Mouse (Mus musculus) heart, adult 9 months (tissue): Measurements from ENCODE around the gene Arvcf.

ENCODE experiments used
- DNase-seq, 2 experiments: peaks; one replicate each; pipeline ENCODE4 v3.0.0; 2022; ENCODE audit warnings: low spot score in 2 of 2

The Arvcf gene

DNA sequence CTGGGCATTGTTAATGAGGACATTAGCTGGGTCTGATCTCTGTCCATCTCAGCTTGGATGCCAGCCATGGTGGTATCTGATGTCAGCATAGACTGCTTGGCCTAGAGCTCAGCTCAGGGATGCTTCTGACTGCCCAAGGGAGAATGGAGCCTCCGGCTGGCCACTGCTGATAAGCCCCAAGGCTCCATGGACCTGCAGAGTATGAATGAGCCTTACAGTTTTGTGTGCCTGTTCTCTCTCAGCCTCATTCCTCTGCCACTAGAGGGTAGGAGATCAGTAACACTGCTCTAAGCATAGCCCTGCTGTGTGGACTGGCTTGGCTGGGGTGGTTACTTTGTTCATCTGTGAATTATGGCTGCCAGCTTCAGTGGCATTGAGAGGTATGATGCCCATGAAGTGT, 5.1 kb downstream of the Arvcf start:
- DNase-seq, result no peak

DNA sequence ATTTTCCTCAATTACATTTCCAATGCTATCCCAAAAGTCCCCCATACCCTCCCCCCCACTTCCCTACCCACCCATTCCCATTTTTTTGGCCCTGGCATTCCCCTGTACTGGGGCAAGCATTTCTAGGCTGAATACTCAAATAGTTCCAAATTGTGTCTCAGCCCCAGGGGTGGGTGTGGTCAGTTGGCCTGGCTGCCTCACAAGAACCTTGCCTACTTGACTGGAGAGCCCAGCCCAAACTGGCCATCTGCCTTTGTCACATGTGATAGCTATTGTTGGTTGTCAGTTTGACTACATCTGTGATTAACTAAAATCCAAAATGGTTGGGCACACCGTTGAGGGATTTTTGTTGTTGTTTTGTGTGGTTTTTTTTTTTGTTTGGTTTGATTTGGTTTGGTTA, 9.0 kb downstream of the Arvcf start:
- DNase-seq, result peak in 1 of 2 experiments; percentile 43

DNA sequence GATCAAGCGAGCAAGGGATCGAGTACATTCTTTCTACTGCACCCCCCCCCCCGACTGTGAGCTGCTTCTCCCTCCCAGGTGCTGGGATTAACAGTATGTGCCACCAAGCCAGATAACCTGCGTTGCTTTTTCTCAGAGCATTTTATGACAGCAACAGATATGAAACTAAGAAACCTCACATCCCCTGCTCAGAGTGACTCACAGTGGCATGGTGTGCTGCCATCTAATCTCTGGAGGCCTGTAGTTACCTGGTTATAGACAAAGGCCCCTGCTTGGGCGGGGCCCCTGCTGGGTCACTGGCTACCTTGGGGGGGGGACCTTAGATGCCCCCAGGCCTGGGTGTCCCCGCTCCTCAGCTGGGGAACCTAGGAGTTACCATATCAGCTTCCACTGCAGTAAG, 10.0 kb downstream of the Arvcf start:
- DNase-seq, result no peak

DNA sequence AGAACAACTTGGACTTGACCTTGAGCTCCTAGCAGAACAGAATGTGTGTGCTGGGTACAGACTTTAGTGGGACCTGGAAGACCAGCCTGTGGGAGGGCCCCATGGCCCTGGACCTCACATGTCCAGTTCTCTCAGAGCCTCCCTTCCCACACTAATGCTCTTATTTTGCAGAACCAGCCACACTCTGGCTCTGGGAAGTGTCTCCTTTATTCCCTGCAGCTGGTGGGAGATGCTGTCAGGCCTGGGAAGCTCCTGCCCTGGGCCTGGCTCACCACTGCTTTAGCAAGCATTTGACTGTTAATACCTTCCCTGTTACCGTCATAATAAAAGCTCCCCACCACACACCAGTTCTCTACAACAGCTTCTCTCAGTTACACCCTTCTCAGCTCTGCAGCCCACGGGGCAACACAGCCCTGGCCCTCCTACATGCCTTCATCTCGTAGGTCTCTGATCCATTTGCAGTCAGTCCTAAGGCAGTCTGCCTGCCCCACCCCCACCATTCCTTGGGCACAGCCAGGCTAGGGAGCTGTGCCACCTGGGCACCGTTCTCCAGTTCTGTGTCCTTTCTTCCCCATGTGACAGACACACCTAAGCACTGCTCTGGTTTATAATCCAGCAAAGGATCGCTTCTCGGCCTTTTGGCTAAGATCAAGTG, 12.3 kb downstream of the Arvcf start:
- no peak for DNase-seq

DNA sequence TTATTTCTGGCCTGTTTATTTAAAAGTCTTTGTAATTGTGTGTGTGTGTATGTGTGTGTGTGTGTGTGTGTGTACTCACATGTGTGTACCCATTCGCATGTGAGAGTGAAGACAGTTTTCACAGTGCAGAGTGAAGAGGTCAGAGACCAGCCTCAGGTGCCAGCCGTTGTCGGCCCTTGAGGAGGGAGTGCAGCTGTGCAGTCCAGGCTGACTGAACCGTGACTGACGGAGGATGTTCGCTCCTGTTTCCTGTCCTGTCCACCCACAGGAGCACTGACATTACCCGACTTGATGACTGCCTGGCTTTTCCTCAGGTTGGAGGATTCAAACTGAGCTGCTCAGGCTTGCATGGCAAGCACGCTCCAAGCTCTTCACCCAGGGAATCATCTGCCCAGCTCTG, 15.0 kb downstream of the Arvcf start:
- no peak for DNase-seq

DNA sequence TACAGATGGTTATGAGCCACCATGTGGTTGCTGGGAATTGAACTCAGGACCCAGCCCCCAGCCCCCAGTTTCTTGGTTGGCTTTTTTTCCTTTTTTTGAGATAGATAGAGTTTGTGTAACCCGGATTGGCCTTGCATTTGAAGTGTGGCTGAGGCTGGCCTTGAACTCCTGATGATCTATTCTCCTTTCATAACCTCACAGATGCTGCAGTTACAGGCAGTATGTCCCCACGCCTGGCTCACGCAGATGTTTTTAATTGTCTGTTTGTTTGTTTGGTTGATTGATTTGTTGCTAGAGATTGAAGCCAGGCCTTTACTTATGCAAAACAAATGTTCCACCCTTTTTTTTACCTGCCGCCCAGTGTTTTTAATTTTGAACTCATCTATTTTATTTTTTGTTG, 18.9 kb downstream of the Arvcf start:
- no peak for DNase-seq

DNA sequence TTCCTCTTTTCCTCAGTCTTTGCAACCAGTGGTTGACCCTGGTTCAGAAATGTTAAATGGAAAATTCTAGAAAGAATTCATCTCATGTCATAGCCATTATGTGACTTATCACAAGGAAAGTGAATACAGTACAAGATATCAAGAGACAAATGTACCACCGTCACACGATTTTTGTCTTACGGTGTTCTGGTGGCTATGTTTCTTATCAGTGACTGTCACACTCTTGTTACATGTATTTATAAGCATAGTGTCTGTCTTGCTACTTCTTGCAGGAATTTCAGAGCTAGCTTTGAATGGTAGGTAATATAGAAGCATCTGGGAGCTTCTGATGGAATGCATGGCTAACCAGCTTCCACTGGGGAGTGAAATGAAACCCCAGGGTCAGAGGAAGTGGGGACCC, 22.2 kb downstream of the Arvcf start:
- no peak for DNase-seq

DNA sequence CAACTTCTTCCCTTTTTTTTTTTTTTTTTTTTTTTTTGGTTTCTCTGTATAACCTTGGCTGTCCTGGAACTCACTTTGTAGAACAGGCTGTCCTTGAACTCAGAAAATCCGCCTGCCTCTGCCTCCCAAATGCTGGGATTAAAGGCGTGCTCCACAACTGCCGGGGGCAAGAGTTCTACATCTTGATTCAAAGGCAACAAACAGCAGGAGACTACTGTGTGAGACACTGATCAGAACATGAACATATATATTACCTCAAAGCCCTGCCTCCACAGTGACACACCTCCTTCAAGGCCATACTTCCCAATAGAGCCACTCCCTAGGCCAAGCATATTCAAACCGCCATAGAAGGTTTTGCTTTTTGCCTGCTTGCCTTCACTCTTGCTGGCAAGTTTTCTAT, 25.6 kb downstream of the Arvcf start:
- DNase-seq, result no peak

DNA sequence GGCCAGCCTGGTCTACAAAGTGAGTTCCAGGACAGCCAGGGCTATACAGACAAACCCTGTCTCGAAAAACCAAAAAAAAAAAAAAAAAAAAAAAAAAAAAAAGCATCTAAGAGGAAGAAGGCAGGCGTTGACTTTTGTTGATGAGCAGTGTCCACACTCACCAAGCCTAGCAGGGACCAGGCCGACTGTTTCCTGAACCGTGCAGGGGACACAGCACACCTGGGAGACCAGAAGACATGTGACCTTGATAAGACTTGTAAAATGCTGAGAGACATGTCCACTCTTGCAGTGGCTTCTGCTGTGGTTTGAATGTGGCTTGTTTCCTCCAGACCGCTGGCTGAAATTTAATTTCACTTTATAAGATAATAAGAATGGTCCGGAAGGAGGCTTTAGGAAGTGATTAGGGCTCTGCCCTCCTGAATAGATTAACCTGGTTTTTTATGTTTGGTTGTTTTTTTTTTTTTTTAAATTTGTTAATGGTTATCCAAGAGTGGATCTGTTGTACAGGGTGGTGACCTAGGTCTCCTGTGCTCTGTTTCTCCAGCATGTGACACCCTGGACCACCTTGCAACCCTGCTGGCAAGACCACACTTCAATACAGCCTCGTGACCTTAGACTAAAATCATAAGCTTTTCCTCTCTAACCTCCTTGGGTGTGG, 28.4 kb downstream of the Arvcf start:
- DNase-seq, result no peak

DNA sequence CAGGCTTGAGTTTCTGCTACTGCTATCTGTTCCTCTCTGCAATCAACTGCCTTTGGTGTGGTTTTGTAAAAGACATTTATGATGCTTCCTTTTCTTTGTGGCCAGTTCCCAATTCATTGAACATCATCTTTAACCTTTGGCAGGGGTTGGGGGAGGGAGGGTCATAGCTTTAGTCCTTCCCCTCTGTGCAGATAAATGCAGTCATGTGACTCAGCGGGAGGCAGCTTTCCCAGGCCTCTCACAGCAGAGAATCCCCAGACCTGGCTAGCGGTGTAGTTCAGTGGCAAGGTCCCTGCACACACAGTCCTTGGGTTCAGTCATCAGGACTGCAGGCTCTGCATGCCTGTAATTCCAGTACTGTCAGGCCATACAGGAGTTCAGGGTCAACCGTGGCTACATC, 29.2 kb downstream of the Arvcf start:
- DNase-seq, result no peak

DNA sequence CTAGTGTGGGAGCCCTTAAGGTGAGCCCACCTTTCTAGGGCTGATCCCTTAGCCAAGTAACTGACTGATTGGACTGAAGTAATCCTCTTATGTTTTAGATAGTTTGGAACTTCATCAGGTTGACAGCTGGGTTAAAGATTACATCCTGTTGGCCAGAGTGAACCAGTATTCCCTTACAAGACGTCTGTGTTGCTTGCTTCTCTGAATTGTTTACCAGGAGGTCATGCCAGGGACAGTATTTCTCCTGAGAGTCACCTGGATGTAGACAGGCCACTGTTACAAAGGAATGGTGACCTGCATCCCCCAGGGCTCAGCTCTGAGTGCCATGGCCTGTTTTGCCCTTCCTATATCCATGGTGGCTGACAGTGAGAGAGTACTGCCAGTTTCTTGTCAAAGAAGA, 30.5 kb downstream of the Arvcf start:
- no peak for DNase-seq

DNA sequence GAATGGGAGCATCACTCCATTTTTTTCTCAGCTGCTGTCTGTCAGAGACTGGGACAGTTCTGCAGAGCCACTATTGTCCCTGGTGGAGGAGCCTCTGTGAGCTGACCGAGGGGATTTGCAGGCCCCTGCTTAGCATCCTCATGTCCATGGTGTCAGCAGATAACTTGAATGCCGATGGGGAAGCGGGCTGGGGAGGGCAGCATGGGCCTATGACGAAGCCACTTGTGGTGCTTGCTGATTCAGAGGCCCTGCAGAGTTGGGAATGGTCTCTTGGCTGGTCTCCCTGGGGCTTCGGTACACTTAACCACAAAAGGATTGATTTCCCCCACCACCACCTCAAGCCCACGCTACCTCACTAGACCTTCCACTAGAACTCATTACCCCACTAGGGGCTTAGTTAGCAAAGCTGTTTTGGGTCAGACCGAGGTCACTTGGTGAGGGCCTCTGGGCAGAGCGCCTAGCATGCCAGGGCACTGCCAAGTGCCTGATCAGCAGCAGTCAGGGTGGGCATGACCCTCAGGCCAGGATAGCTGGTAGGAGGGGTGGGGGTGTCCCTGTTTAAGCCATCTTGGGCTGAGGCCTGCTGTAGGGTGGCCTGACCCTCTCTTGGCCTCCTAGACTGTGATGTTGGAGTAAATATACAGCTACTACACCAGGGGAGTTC, 31.5 kb downstream of the Arvcf start:
- DNase-seq, result no peak

DNA sequence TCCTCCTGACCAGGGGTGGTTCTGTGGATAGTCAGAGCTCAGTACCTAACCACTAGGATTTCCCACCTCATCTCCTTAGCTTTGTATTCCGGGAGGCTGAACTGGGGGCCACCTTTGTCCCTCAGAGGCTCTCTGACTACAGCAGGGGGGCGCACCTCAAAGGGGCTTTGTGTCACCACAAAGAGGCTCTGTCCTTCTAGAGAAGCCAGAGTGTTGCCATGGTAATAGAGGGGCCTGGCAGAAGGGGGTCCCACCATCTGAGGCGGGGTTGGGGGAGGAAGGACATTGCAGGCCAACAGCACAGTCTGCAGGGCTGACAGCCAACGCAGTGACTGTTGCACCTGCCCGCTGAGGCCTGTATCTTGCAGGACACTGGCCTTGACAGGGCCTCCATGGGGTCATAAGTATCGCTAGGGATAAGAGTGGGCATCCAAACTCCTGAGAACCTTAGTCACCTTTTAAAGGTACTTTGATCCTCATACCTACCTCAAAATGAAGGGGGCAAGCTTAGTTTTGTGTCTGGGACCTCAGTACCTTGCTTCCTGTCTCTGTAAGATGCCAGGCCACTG, 32.6 kb downstream of the Arvcf start:
- DNase-seq, result no peak

DNA sequence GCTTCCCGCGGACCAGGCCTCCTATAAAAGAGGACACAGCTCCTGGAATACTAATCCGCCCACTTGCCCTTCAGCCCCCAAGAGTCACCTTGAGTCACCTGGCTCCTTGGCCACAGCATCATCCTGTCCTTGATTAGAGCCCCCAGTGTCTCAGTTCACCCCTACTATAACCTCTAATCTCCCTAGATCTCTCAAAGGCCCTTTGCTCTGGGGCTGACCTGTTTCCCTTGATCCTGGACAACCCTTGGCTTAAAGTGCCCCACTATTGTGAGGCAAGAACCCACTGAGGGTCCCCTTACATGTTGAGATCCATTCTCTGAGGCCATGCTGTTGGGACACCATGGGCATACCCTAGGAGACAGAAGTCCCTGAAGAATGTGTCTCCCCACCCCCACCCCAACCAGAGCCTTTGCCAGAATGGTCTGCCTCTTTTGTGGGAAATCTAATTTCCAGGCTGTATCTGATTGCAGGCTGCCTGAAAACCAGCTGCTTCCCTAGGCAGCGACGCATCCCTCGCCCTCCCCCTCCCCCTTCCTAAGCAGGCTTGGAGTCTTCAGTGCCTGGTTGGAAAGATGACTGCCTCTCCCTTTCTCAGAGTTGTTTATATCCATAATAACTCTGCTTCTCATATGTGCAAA, 33.8 kb downstream of the Arvcf start:
- DNase-seq, result no peak

DNA sequence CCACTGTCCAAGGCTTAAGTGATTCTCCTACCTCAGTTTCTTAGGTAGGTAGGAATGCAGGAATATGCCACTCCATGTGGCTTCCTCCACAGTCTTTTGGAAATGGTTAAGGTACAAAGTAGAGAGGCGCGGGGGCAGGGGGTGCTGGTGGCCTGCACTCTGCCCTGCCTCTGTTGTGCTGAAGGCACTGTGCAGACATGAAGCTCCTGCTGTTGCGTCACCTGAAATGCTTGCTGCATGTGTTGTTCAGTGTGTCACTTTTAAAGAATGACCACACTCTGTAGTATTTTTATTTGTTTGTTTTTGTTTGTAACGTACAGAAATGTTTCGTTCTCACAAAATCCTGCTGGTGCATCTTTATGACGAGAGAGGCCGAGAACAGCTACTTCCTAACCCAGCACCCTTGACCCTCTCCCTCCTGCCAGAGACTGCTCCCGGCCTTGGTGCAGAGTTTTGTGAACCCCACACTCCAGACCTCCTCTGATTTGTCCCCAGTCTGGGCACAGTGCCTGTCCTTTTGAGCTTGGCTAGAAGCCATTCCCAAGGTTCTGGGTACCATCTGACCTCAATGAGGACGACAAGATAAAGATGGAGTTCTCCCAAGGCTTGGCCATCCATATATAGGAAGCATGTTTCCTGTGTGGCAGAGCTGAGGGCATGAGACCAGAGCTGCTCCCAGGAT, 35.2 kb downstream of the Arvcf start:
- peak in 1 of 2 experiments; percentile 65 for DNase-seq

DNA sequence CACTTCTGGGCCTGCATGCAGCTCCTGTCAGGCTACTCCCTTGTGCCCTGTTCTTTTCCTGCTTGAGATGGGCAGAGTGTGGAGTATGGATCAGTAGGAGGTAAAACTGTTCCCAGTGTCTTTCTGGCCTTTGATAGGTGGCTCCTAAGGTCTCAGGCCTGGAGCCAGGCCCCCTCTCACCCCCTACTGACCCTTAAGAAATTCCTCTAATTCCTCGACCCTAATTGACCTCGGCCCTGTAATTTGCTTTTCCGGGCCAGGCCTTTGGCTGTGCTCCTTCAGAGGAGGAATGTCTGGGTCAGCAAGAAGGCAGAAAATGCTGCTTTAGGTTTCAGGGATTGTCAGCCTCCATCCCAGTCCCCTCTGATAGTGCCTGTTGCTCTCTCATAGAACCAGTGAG, 35.8 kb downstream of the Arvcf start:
- DNase-seq, result no peak

DNA sequence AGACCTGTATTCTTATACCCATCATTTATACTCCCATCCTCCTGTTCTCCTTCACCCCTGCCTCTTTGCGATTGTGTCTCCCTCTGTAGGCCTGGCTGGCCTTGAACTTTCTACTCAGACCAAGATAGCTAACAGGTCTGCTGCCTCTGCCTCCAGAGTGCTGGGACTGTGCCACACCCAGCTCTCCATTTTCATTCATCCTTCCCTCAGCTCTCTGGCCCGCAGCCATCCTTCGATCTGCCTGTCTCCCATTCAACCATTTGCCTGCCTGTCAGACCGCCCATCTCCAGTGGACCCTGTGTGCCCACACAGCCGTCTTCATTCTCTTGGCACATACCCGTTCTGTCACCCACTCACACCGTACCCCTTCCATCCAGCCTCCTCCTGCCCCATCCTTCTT, 36.2 kb downstream of the Arvcf start:
- DNase-seq, result no peak

DNA sequence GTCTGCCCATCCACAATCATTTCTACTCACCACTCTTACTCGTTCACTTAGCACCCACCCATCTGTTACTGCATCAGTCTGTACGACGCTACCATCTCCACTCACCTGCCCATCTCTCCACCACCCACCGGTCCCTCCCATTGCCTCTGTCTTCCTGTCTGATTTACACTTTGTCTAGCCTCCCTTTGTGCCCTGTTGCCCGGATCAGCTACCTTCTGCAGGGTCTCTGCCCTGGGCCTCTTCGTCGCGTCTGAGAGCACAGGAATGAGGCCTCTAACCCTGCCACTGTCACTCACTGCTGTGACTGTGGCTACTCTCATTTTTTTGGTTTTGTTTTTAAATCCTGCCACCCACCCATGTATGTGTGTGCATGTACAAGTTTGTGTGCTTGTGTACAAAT, 36.7 kb downstream of the Arvcf start:
- DNase-seq, result no peak

DNA sequence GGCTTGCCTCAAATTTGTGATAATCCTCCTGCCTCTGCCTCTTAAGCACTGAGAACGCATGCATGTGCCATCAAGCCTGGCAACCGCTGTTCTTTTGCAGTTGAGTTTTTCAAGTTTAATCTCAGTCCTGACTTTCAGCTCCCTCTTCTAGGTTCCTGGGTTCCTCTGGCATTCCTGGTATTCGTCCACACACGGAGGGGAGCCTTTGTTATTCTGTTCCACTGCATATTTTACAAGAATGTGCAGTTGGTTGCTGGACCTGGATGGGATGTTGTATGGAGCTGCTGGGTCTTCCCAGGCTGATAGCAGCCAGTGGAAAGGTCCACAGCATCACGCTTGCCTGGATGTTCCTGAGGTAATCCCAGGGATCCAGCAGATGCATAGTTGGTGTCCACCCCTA, 37.4 kb downstream of the Arvcf start:
- DNase-seq, result no peak

DNA sequence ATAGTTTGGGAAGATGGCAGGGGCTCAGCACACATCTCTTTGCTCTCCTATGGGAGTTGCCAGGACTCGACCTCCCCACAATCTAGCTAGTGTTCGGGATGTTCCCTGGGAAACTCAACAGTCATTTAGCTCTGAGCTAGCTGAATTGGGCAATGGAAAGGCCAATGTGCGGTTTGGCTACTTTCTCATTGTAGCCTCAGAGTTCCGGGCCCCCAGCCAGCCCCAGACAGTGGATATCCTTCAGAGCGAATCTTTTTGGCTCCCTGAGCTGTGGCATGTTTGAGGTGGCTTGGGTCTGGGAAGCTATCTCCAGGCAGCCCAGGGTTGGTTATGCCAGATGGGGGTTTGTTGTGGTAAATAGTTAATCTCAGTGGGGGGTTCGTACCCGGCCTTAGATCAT, 38.5 kb downstream of the Arvcf start:
- DNase-seq, result no peak

DNA sequence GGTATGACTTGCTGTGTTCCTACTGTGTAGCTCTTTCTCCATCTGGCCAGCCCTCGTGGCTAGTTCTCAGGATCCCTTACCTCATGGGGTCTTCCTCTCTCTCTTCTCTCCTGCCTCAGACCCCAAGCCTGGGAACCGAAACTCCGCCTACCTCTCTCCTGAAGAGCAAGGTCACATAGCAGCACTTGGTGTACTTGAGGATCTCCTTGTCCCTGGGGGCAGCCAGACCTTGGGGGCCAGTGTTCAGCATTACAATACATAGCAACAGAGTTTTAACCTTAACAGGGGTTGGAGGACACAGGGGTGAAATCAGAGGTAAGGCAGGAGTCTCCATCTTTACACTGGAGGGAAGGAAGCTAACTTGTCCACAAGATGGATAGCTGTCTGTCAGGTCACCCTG, 39.0 kb downstream of the Arvcf start:
- DNase-seq, result no peak
